Mouse (Mus musculus): ENCODE measurements around the gene Gstt3. TPM values are rescaled to one million over a fixed set of nuclear protein-coding genes. Genes with fewer than 3 reads are reported as not detected.

Gstt3 gene
- total RNA-seq (2023) = 2.7 and 3.1 TPM in 2 replicates

DNA sequence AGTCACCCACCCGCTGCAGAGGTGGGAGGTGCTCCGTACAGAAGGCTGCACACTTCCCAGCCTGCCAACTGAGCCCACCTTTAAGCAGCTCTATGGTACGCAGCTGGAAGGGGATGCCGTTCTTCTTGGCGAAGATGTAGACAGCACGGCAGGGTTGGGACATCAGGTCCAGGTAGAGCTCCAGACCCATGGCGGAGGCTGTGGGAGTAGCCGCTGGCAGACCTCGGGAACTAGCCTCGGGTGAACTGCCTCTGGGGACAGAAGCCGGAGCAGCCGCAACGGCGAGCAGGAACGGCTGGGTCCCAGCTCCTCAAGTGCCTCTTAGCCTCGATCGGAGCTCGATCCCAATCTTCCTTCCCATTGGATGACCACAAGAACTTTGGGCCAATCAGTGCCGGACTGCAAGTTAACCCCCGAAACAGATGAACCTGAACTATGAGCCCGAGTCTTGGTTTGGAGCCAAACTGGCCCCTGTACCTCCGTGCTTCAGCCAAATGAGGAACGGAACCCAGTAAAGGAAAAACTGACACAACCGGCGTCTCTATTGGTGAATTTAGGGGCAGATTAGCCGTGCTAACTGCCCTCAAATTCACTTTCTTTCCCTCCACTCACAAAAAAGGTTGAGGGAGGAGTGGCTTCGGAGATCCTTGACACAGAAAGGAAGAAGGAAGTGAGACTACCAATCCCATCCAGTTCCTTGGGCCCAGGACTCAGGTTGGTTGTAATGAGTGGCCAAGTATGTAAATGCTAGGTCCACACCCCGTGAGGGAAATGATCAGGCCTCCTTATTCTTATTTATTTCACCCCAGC lies at the start of gene Gstt3, which contains the start of gene Gm20441:
Gene Gstt3 (minus strand): TSS at position 646 of the 810 bp plus-strand sequence.
Gene Gm20441 (minus strand): TSS at position 186 of the 810 bp plus-strand sequence.

GRCm38 (mm10) chr10:75822443-75822842 lies 41.2 kb upstream of the Gstt3 start, which contains the start of gene Gstt4:
TSS of gene Gstt4 (minus strand) at chr10:75822543.

GRCm38 (mm10) chr10:75798176-75798696 lies 17.0 kb upstream of the Gstt3 start, which contains the start of gene Gstt1:
TSS of gene Gstt1 (minus strand) at chr10:75798584.

GRCm38 (mm10) chr10:75772795-75773664 lies 8.2 kb downstream of the Gstt3 start, which contains the start of gene Ddt:
TSS of gene Ddt (minus strand) at chr10:75773414.

DNA sequence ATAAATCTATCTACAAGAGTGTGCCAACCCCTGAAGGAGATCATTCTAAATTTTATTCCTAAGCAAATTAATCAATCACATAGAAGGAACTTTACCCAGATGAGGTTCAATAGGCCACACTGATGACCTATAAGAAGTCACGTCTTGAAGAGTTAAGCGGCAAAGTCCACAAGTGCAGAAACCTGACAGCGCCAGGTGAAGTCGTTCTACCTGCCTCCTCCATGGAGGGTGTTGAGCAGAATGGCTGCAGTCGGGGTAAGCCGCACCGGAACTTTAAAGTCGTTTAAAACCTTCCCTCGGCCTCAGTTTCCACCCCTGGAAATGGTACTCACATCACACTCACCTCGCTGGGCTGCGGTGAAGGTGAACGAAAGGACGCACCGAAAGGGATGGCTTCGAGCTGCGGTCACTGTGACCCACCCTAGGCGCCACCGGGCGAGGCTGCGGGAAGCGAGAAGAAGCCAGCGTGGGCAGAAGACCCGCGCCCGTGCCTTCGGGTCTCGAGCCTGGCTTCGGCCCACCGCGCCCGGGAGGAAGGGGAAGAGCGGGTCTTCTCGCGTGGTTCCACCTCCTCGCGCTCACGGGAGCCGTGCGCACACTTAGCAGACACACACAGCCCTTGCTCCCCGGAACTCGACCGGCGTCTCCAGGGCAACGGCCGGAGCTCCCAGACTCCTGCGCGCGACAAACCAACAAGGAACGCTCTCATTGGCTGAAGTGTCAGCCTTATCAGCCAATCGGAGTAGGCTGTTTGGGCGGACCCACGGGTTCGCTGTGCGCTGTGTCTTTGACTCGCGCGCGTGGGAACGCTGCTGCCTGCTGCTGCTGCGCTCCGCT lies 17.3 kb downstream of the Gstt3 start, which contains the start of gene Cabin1:
Gene Cabin1 (minus strand): TSS at position 660 of the 837 bp plus-strand sequence.

Other genes starting within 250 kb of the Gstt3 start
- gene Lrrc75b, start 221.1 kb downstream of the Gstt3 start, total RNA-seq (2023) = 4.6 and 4.7 TPM in 2 replicates
- gene Ggt1, start 219.8 kb downstream of the Gstt3 start, total RNA-seq (2023) = 16.3 and 24.8 TPM in 2 replicates
- 27.9 and 34.1 TPM in 2 replicates for gene Ggt5, start 192.1 kb downstream of the Gstt3 start, total RNA-seq (2023)
- 0.44 and 0.52 TPM in 2 replicates for gene Susd2, start 137.4 kb downstream of the Gstt3 start, total RNA-seq (2023)
- gene Cabin1, start 17.1 kb downstream of the Gstt3 start, total RNA-seq (2023) = 43.4 and 62.8 TPM in 2 replicates
- gene Ddt, start 8.0 kb downstream of the Gstt3 start, total RNA-seq (2023) = 8.1 and 10.5 TPM in 2 replicates
- not detected in 2 replicates for gene Gm20441, start 460 bp downstream of the Gstt3 start, total RNA-seq (2023)
- gene Gstt1, start 17.2 kb upstream of the Gstt3 start, total RNA-seq (2023) = not detected in 2 replicates
- not detected in 2 replicates for gene Gstt4, start 41.1 kb upstream of the Gstt3 start, total RNA-seq (2023)
- 3.7 and 5.0 TPM in 2 replicates for gene Gstt2, start 56.0 kb upstream of the Gstt3 start, total RNA-seq (2023)
- 40.2 and 55.7 TPM in 2 replicates for gene Mif, start 78.8 kb upstream of the Gstt3 start, total RNA-seq (2023)
- gene Derl3, start 112.0 kb upstream of the Gstt3 start, total RNA-seq (2023) = 1.5 and 1.6 TPM in 2 replicates
- 28.9 and 30.1 TPM in 2 replicates for gene Smarcb1, start 140.2 kb upstream of the Gstt3 start, total RNA-seq (2023)
- 2.7 and 6.3 TPM in 2 replicates for gene Chchd10, start 151.7 kb upstream of the Gstt3 start, total RNA-seq (2023)
- not detected in 2 replicates for gene Mmp11, start 155.1 kb upstream of the Gstt3 start, total RNA-seq (2023)
- gene Gm867, start 159.3 kb upstream of the Gstt3 start, total RNA-seq (2023) = not detected in 2 replicates
- gene Vpreb3, start 161.6 kb upstream of the Gstt3 start, total RNA-seq (2023) = 1.9 and 9.3 TPM in 2 replicates
- gene Gm5134, start 173.1 kb upstream of the Gstt3 start, total RNA-seq (2023) = not detected in 2 replicates